Mouse (Mus musculus) inflammation-experienced regulatory T-cells (primary cell): ENCODE results near the gene Antxrl. TPM values are rescaled to one million over a fixed set of nuclear protein-coding genes. Genes with fewer than 3 reads are reported as not detected.

Experiments
- polyA plus RNA-seq, 2 experiments: library from polyadenylated mRNA; unstranded; fragments of 100-300 nt; shearing (Covaris generic); gene quantifications; one replicate each; pipeline ENCODE4 v1.2.1; 2017

The Antxrl gene
- polyA plus RNA-seq, result not detected

DNA sequence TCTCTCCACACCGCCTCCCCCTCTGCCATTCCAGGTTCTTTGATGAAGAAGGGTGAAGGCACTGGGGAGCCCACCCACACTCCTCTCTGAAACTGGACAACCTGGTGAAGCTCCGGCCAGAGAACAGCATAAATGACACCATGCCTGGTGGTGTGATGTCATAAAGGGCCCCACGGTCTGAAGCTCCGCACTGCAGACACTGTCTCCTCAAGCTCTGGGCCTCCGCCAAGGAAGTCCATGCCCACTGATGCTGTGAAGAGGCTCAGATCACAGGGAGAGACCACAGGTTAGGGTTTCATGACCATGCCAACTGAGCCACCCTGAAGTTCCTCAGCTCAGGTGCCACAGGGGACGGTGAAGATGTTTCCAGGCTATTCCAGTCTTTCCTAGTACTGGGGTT, at the start of gene Antxrl:
Gene Antxrl, plus strand, starts transcription at position 192 of the 400 bp plus-strand sequence.

DNA sequence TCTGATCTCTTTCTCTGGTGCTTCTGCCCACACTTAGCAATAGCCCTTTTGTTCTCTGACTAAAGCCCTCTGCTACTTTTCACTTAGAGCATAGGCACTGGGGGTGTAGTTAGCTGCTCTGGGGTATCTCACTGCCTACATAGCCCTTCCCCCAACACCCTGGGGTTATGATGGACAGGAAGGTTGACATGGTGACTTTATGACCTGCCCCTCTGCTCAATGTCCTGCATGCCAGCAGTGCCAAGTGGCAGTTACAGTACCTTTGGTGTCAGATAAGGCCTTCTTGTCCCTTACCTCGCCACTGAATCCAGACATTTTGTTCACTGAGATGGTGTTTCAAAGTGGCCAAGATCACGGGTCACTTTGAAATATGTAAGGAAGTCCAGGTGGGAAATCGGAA, 37.4 kb upstream of the Antxrl start, which contains the start of gene Gm30083:
Gene Gm30083, minus strand, starts transcription at position 120 of the 400 bp plus-strand sequence.

DNA sequence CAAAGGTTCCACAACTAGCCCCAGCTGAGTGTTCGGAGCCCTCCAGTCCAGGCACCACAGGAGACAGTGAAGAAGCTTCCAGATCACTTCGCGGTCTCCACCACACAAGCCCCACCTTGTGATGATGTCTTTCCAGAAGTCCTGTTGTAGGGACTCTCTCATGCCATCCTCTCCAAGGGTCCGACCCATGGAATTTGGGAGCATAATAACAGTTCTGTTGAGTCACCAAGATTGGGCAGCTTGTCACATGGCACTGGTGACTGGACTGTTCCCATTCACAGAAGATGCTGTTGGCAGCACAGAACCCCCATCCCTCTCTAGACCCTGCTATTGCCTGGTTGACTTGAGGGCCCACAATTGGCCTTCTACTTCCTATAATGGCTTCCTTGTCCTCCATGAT, 36.1 kb upstream of the Antxrl start, which contains the start of gene Gm5460:
Gene Gm5460, plus strand, starts transcription at position 378 of the 400 bp plus-strand sequence.

DNA sequence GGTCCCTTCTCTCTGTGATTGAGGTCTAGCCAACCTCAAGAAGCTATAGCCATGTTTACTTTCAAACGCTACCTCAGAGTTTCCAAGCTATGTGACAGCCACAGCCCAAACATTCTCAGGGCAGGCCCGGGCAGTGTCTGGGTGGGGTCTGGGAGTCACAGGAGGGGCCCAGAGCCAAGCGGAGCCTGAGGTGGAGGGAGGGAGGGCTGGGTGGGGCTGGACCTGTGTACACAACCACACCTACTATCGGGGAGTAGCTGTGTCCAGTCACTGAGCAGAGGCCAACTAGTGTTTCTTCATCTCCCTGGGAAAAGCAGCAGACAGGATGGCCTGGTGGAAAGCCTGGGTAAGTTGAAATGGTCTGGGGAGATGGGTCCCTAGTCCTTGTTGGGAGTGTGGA, 33.2 kb downstream of the Antxrl start, which contains the start of gene Anxa8:
Gene Anxa8, plus strand, starts transcription at position 251 of the 400 bp plus-strand sequence.

DNA sequence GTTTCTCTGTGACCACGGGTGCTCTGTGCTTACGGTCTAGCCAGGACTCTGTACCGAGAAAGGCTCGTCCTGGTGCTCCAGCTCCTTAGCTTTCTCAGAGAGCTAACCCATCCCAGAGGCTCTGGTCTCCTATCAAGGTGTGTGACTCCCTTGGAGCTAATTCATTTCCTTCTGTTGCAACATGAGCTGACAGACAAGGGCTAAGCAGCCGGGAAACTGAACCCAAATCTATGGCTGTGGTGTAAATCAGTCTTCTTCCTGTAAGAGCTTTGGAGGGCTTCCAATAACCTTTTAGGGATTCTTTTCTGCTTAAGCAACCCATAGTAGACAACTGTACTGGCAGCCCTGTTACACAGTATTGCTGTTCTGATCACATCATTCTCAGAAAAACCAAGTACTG, 50.1 kb downstream of the Antxrl start, which contains the start of gene A630023A22Rik:
Gene A630023A22Rik, minus strand, starts transcription at position 154 of the 400 bp plus-strand sequence.

Other genes starting within 250 kb of the Antxrl start
- gene Gdf10, start 129.1 kb upstream of the Antxrl start, polyA plus RNA-seq, result not detected
- gene Gdf2, start 111.7 kb upstream of the Antxrl start, polyA plus RNA-seq, result not detected
- under 1 TPM in 1 of 2 experiments, not detected in 1; 0.08 TPM for gene Rbp3, start 98.7 kb upstream of the Antxrl start, polyA plus RNA-seq
- 1 to 10 TPM in 1 of 2 experiments, under 1 TPM in 1; 0.12 to 1.8 TPM for gene Zfp488, start 73.9 kb upstream of the Antxrl start, polyA plus RNA-seq
- not detected for gene Gm30083, start 37.5 kb upstream of the Antxrl start, polyA plus RNA-seq
- under 1 TPM in 1 of 2 experiments, not detected in 1; 0.29 TPM for gene Gm5460, start 35.9 kb upstream of the Antxrl start, polyA plus RNA-seq
- gene Anxa8, start 33.3 kb downstream of the Antxrl start, polyA plus RNA-seq, result under 1 TPM in 1 of 2 experiments, not detected in 1; 0.86 TPM
- gene A630023A22Rik, start 50.0 kb downstream of the Antxrl start, polyA plus RNA-seq, result under 1 TPM in 1 of 2 experiments, not detected in 1; 0.64 TPM
- gene Npy4r, start 99.8 kb downstream of the Antxrl start, polyA plus RNA-seq, result not detected
- gene Gprin2, start 148.9 kb downstream of the Antxrl start, polyA plus RNA-seq, result under 1 TPM; 0.16 to 0.65 TPM
- gene Syt15, start 166.9 kb downstream of the Antxrl start, polyA plus RNA-seq, result 1 to 10 TPM in 1 of 2 experiments, under 1 TPM in 1; 0.06 to 2.8 TPM